Mouse (Mus musculus) stomach, postnatal 0 days (tissue): ENCODE results near the gene Rdh11.

Experiments used
- CTCF ChIP-seq: IDR thresholded peaks from 2 replicates; pipeline ENCODE4 v1.5.1; 2016; ENCODE audit warnings: antibody characterized with exemption, low read depth, mild to moderate bottlenecking, moderate library complexity
- EP300 ChIP-seq: optimal IDR thresholded peaks from 2 replicates; pipeline ENCODE3; 2016; ENCODE audit warnings: antibody characterized with exemption

DNA sequence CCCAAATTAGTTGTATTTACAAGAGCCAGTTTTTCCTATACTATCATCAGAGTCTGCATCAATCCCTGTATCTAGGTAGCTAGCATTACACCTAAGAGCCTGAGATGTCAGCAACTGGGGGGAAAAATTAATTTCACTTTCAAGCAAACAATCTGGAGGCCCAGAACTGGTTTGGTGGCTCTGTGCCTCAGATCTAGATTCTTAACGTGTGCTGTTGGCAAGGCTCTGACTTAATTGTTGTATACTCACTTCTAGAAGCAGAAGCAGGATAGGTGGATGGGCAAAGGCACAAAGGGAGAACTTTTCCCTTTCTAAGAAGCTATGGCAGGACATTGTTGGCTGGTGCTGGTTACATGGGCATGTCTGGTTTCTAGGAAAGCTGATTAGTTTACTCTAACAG, 52.7 kb downstream of the Rdh11 start:
- TF ChIP-seq CTCF (no peak), EP300 (no peak)
